Mouse (Mus musculus): ENCODE results near the gene Ets2. TPM values are rescaled to one million over a fixed set of nuclear protein-coding genes. Genes with fewer than 3 reads are reported as not detected.

The Ets2 gene
- 15.0 TPM for polyA plus RNA-seq (2014; fragmentation: Illumina TruSeq; extraction: RNeasy Lipid Tissue Mini Kit (QIAGEN cat#74804); ENCODE audit: low read depth, low replicate concordance)

GRCm38 (mm10) chr16:95701802-95702561, at the start of gene Ets2:
TSS of gene Ets2 (plus strand) at chr16:95702075.

Other genes starting within 250 kb of the Ets2 start
- gene Erg, start 115.5 kb upstream of the Ets2 start, polyA plus RNA-seq (2014; fragmentation: Illumina TruSeq; extraction: RNeasy Lipid Tissue Mini Kit (QIAGEN cat#74804); ENCODE audit: low read depth, low replicate concordance), result 2.8 TPM

Data from liver, adult 10 weeks (tissue).